Mouse (Mus musculus) spleen, adult 2 months (tissue): ENCODE data around the gene Fam71f1. TPM values are rescaled to one million over a fixed set of nuclear protein-coding genes. Genes with fewer than 3 reads are reported as not detected.

ENCODE experiments used
- DNase-seq, 2 experiments: peaks; one replicate each; pipeline versions ENCODE4 v3.0.0 to v3.0.0-alpha.2; 2012 to 2021; ENCODE audit warnings: low spot score in 2 of 2, low read depth in 1 of 2
- H3K27ac ChIP-seq: fragments of 200-500 bp; 2 replicates; pipeline ENCODE4 v1.5.1; 2012; ENCODE audit warnings: low read length, inconsistent platforms; ENCODE audit not compliant: insufficient read depth
- H3K27me3 ChIP-seq: fragments of 200-500 bp; 2 replicates; pipeline ENCODE4 v1.6.1; 2012; ENCODE audit warnings: mild to moderate bottlenecking, moderate library complexity, low read length, inconsistent platforms; ENCODE audit not compliant: control insufficient read depth, insufficient read depth
- H3K36me3 ChIP-seq: fragments of 200-500 bp; 2 replicates; pipeline ENCODE4 v1.6.1; 2012; ENCODE audit warnings: mild to moderate bottlenecking, low read length, inconsistent platforms; ENCODE audit not compliant: control insufficient read depth, insufficient read depth
- H3K4me1 ChIP-seq: fragments of 200-500 bp; 2 replicates; pipeline ENCODE4 v1.6.1; 2011; ENCODE audit warnings: inconsistent platforms; ENCODE audit not compliant: control insufficient read depth, insufficient read depth, insufficient read length
- H3K4me3 ChIP-seq: fragments of 200-500 bp; 2 replicates; pipeline ENCODE4 v1.5.1; 2011; ENCODE audit warnings: mild to moderate bottlenecking, inconsistent platforms; ENCODE audit not compliant: insufficient read depth, insufficient read length; ENCODE audit errors: extremely low read depth
- CTCF ChIP-seq: fragments of 200-500 bp; IDR thresholded peaks from 2 replicates; pipeline ENCODE4 v1.5.1; 2011; ENCODE audit warnings: mild to moderate bottlenecking, inconsistent platforms; ENCODE audit not compliant: insufficient read depth, insufficient read length, insufficient replicate concordance; ENCODE audit errors: extremely low read depth
- POLR2A ChIP-seq: fragments of 200-500 bp; IDR thresholded peaks from 2 replicates; pipeline ENCODE4 v1.6.1; 2011; ENCODE audit warnings: low read depth, low read length, inconsistent platforms
- WGBS: fragments of 180-500 bp; shearing (Covaris S2); methylation state at CpG from one replicate; pipeline ENCODE4 v1.1.7; 2018; 5-methylcytosine and 5-hydroxymethylcytosine counted together
- polyA plus RNA-seq: library from polyadenylated mRNA; depleted of rRNA; stranded (reverse); fragments of >200 nt; gene quantifications from 2 replicates; pipeline ENCODE4 v1.2.3, GENCODE M21; 2012

Fam71f1 gene
- polyA plus RNA-seq, 1 experiment: not detected

GRCm38 (mm10) chr6:29280671-29281070, 38.3 kb upstream of the Fam71f1 start:
- no peaks in the 10 kb centered on the region for H3K4me1 ChIP-seq
- no peak overlapping the region for H3K4me3 ChIP-seq
- H3K36me3 ChIP-seq: no peaks in the 10 kb centered on the region
- TF ChIP-seq POLR2A (no peak), CTCF (no peak)
- no peaks in the 10 kb centered on the region for H3K27me3 ChIP-seq
- WGBS: 84% methylated on average over 7 of the region's 7 CpGs
- no peak overlapping the region for H3K27ac ChIP-seq
- DNase-seq: no peak

- Histone ChIP-seq H3K4me1 (no peaks in the 10 kb centered on the region), H3K27me3 (no peaks in the 10 kb centered on the region), H3K36me3 (no peaks in the 10 kb centered on the region), H3K4me3 (no peak overlapping the region), H3K27ac (no peak overlapping the region)
- no peak for DNase-seq
- WGBS: 44% methylated on average over 7 of the region's 7 CpGs
- no peak for TF ChIP-seq POLR2A
- no peak for TF ChIP-seq CTCF
Observed at GRCm38 (mm10) chr6:29286870-29287269, 32.1 kb upstream of the Fam71f1 start.

- DNase-seq: no peak
- no peak overlapping the region for H3K4me3 ChIP-seq
- no peak overlapping the region for H3K27ac ChIP-seq
- no peaks in the 10 kb centered on the region for H3K27me3 ChIP-seq
- 64% methylated on average over 6 of the region's 6 CpGs for WGBS
- H3K4me1 ChIP-seq: no peaks in the 10 kb centered on the region
- H3K36me3 ChIP-seq: no peaks in the 10 kb centered on the region
- TF ChIP-seq POLR2A (no peak), CTCF (no peak)
Observed at GRCm38 (mm10) chr6:29287481-29287880, 31.5 kb upstream of the Fam71f1 start.

DNA sequence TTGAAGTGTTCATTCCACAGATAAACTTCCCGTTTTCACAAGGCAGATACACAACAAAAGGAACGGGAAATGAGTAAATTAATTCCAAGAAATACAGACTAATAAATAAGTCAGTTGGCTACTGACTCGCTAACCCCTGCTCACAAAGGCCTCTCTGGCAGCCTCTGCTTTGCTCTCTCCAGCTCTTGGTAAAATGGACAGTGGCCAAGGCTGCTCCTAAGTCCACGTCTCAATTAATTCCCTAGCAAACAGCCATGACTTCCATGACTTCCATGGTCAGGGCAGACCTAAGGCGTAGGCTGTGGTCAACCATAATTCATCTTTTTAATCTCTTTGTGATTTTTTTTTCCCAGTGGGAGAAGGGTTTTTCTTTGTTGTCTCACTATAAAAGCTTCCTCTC, 31.0 kb upstream of the Fam71f1 start:
- no peak for DNase-seq
- H3K27me3 ChIP-seq: no peaks in the 10 kb centered on the region
- no peak overlapping the region for H3K4me3 ChIP-seq
- no peaks in the 10 kb centered on the region for H3K4me1 ChIP-seq
- 68% methylated on average over 5 of the region's 5 CpGs for WGBS
- TF ChIP-seq CTCF: no peak
- TF ChIP-seq POLR2A: no peak
- no peak overlapping the region for H3K27ac ChIP-seq
- no peaks in the 10 kb centered on the region for H3K36me3 ChIP-seq

DNA sequence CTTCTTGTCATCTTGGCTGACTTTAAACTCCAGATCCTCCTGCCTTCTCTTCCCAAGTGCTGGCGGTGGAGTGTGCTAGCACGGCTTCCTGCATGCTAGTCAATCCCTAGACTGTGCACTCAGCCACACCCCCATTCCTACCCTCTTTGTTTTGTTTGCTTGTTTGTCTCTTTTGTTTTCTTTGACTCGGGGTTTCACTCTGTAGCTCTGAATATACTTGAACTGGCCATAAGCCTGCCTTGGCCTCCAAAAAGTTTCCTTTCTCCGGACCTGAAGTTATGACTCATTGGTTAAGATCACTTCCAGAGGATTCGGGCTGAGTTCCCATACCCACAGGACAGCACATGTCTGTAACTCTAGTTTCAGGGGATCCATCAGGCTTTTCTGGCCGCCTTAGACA, 30.3 kb upstream of the Fam71f1 start:
- H3K27me3 ChIP-seq: no peaks in the 10 kb centered on the region
- H3K4me3 ChIP-seq: no peak overlapping the region
- no peak overlapping the region for H3K27ac ChIP-seq
- DNase-seq: no peak
- WGBS: 85% methylated on average over 6 of the region's 6 CpGs
- H3K36me3 ChIP-seq: no peaks in the 10 kb centered on the region
- no peak for TF ChIP-seq CTCF
- TF ChIP-seq POLR2A: no peak
- no peaks in the 10 kb centered on the region for H3K4me1 ChIP-seq

DNA sequence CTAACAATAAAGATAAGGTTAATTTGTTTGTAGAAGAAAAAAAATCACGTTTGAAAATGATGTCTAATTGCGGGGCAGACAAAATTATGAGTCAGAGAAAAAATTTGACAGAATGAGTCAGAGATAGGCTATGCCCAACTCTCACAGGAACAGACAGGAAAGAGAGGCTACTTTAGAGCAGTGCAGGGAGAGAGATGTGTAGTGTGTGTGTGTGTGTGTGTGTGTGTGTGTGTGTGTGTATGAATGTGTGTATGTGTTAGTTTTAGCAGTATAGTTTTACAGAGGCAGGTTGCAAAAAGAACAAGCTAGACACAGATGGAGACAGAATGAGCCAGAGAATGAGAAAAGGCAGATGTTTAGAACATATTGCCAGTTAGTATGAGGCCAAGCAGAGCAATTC, 19.8 kb upstream of the Fam71f1 start:
- no peaks in the 10 kb centered on the region for H3K4me1 ChIP-seq
- no peaks in the 10 kb centered on the region for H3K27me3 ChIP-seq
- no peaks in the 10 kb centered on the region for H3K36me3 ChIP-seq
- TF ChIP-seq POLR2A: no peak
- TF ChIP-seq CTCF: no peak
- 69% methylated on average over 2 of the region's 2 CpGs for WGBS
- H3K27ac ChIP-seq: no peak overlapping the region
- no peak for DNase-seq
- no peak overlapping the region for H3K4me3 ChIP-seq

GRCm38 (mm10) chr6:29303251-29303650, 15.7 kb upstream of the Fam71f1 start:
- TF ChIP-seq POLR2A (no peak), CTCF (no peak)
- Histone ChIP-seq H3K4me3 (no peak overlapping the region), H3K4me1 (no peaks in the 10 kb centered on the region), H3K27me3 (no peaks in the 10 kb centered on the region), H3K27ac (no peak overlapping the region), H3K36me3 (no peaks in the 10 kb centered on the region)
- no peak for DNase-seq
